Mouse (Mus musculus): ENCODE data around the gene Dmrta1. TPM values are rescaled to one million over a fixed set of nuclear protein-coding genes. Genes with fewer than 3 reads are reported as not detected.

Gene Dmrta1
- 0.34 and 0.37 TPM in 2 replicates for polyA plus RNA-seq (2014; fragmentation: Nextera tagmentation; extraction: Ambion mirVana)

- no peak within 1 kb of the TSS for H3K4me2 ChIP-seq (ENCODE audit: low read depth)
- no peak within 1 kb of the TSS for H3K27ac ChIP-seq (ENCODE audit: low read depth, low read length)
- no peak for DNase-seq (ENCODE audit: low spot score)
- H3K4me3 ChIP-seq (ENCODE audit: low read depth, low read length), result no peak within 1 kb of the TSS
- no peak for ATAC-seq (ENCODE audit: insufficient read depth, low FRiP score, low TSS enrichment)
- 43% methylated on average over 5 of the region's 5 CpGs for WGBS
- no peaks in the 10 kb centered on the region for H3K36me3 ChIP-seq (ENCODE audit: control insufficient read depth, insufficient read depth, low read length)
- H3K4me1 ChIP-seq (ENCODE audit: control insufficient read depth, insufficient read depth, low read length), result no peaks in the 10 kb centered on the region
- no peaks in the 10 kb centered on the region for H3K9me3 ChIP-seq (ENCODE audit: control insufficient read depth, low read length)
- no peaks in the 10 kb centered on the region for H3K27me3 ChIP-seq (ENCODE audit: control insufficient read depth, insufficient read depth, low read length)
- no peak within 1 kb of the TSS for H3K9ac ChIP-seq (ENCODE audit: low read length)
Measured at GRCm38 (mm10) chr4:89679195-89679594, at the start of gene Dmrta1. TSS of gene Dmrta1 (plus strand) at chr4:89679436.

GRCm38 (mm10) chr4:89630374-89631079 is 48.7 kb upstream of the Dmrta1 start:
- WGBS, result 37% methylated on average over 3 of the region's 3 CpGs
- no peak overlapping the region for H3K9ac ChIP-seq (ENCODE audit: low read length)
- no peak overlapping the region for H3K4me3 ChIP-seq (ENCODE audit: low read depth, low read length)
- H3K36me3 ChIP-seq (ENCODE audit: control insufficient read depth, insufficient read depth, low read length), result no peaks in the 10 kb centered on the region
- no peak overlapping the region for H3K27ac ChIP-seq (ENCODE audit: low read depth, low read length)
- DNase-seq (ENCODE audit: low spot score) (no peak), ATAC-seq (ENCODE audit: insufficient read depth, low FRiP score, low TSS enrichment) (no peak)
- no peaks in the 10 kb centered on the region for H3K27me3 ChIP-seq (ENCODE audit: control insufficient read depth, insufficient read depth, low read length)
- H3K9me3 ChIP-seq (ENCODE audit: control insufficient read depth, low read length), result no peaks in the 10 kb centered on the region
- no peak overlapping the region for H3K4me2 ChIP-seq (ENCODE audit: low read depth)
- no peaks in the 10 kb centered on the region for H3K4me1 ChIP-seq (ENCODE audit: control insufficient read depth, insufficient read depth, low read length)

- Histone ChIP-seq H3K4me2 (ENCODE audit: low read depth) (no peak overlapping the region), H3K9ac (ENCODE audit: low read length) (no peak overlapping the region), H3K4me3 (ENCODE audit: low read depth, low read length) (no peak overlapping the region), H3K4me1 (ENCODE audit: control insufficient read depth, insufficient read depth, low read length) (no peaks in the 10 kb centered on the region), H3K9me3 (ENCODE audit: control insufficient read depth, low read length) (no peaks in the 10 kb centered on the region), H3K27ac (ENCODE audit: low read depth, low read length) (no peak overlapping the region), H3K27me3 (ENCODE audit: control insufficient read depth, insufficient read depth, low read length) (no peaks in the 10 kb centered on the region), H3K36me3 (ENCODE audit: control insufficient read depth, insufficient read depth, low read length) (no peaks in the 10 kb centered on the region)
- WGBS, result 65% methylated on average over 6 of the region's 6 CpGs
- no peak for DNase-seq (ENCODE audit: low spot score)
- ATAC-seq (ENCODE audit: insufficient read depth, low FRiP score, low TSS enrichment), result no peak
Measured at GRCm38 (mm10) chr4:89631560-89631959, 47.7 kb upstream of the Dmrta1 start.

- DNase-seq (ENCODE audit: low spot score), result no peak
- no peak overlapping the region for H3K27ac ChIP-seq (ENCODE audit: low read depth, low read length)
- no peaks in the 10 kb centered on the region for H3K4me1 ChIP-seq (ENCODE audit: control insufficient read depth, insufficient read depth, low read length)
- H3K4me2 ChIP-seq (ENCODE audit: low read depth), result no peak overlapping the region
- 53% methylated on average over 6 of the region's 6 CpGs for WGBS
- H3K9me3 ChIP-seq (ENCODE audit: control insufficient read depth, low read length), result no peaks in the 10 kb centered on the region
- no peaks in the 10 kb centered on the region for H3K36me3 ChIP-seq (ENCODE audit: control insufficient read depth, insufficient read depth, low read length)
- no peak overlapping the region for H3K9ac ChIP-seq (ENCODE audit: low read length)
- no peaks in the 10 kb centered on the region for H3K27me3 ChIP-seq (ENCODE audit: control insufficient read depth, insufficient read depth, low read length)
- no peak overlapping the region for H3K4me3 ChIP-seq (ENCODE audit: low read depth, low read length)
- no peak for ATAC-seq (ENCODE audit: insufficient read depth, low FRiP score, low TSS enrichment)
Measured at GRCm38 (mm10) chr4:89638651-89639050, 40.6 kb upstream of the Dmrta1 start.

- H3K36me3 ChIP-seq (ENCODE audit: control insufficient read depth, insufficient read depth, low read length), result no peaks in the 10 kb centered on the region
- H3K27me3 ChIP-seq (ENCODE audit: control insufficient read depth, insufficient read depth, low read length), result no peaks in the 10 kb centered on the region
- ATAC-seq (ENCODE audit: insufficient read depth, low FRiP score, low TSS enrichment) (no peak), DNase-seq (ENCODE audit: low spot score) (no peak)
- H3K27ac ChIP-seq (ENCODE audit: low read depth, low read length), result no peak overlapping the region
- H3K4me1 ChIP-seq (ENCODE audit: control insufficient read depth, insufficient read depth, low read length), result no peaks in the 10 kb centered on the region
- H3K9me3 ChIP-seq (ENCODE audit: control insufficient read depth, low read length), result no peaks in the 10 kb centered on the region
- H3K4me2 ChIP-seq (ENCODE audit: low read depth), result no peak overlapping the region
- no peak overlapping the region for H3K9ac ChIP-seq (ENCODE audit: low read length)
- H3K4me3 ChIP-seq (ENCODE audit: low read depth, low read length), result no peak overlapping the region
- 55% methylated on average over 9 of the region's 9 CpGs for WGBS
Measured at GRCm38 (mm10) chr4:89644235-89645115, 34.8 kb upstream of the Dmrta1 start.

GRCm38 (mm10) chr4:89650352-89651311 is 28.6 kb upstream of the Dmrta1 start:
- Histone ChIP-seq H3K9me3 (ENCODE audit: control insufficient read depth, low read length) (no peaks in the 10 kb centered on the region), H3K36me3 (ENCODE audit: control insufficient read depth, insufficient read depth, low read length) (no peaks in the 10 kb centered on the region), H3K4me2 (ENCODE audit: low read depth) (no peak overlapping the region), H3K9ac (ENCODE audit: low read length) (no peak overlapping the region), H3K27me3 (ENCODE audit: control insufficient read depth, insufficient read depth, low read length) (no peaks in the 10 kb centered on the region), H3K4me3 (ENCODE audit: low read depth, low read length) (no peak overlapping the region), H3K27ac (ENCODE audit: low read depth, low read length) (no peak overlapping the region), H3K4me1 (ENCODE audit: control insufficient read depth, insufficient read depth, low read length) (no peaks in the 10 kb centered on the region)
- WGBS, result 67% methylated on average over 20 of the region's 20 CpGs
- DNase-seq (ENCODE audit: low spot score), result peak; percentile 24
- ATAC-seq (ENCODE audit: insufficient read depth, low FRiP score, low TSS enrichment), result peak; percentile 58

GRCm38 (mm10) chr4:89651312-89651686 is 27.9 kb upstream of the Dmrta1 start:
- DNase-seq (ENCODE audit: low spot score) (no peak), ATAC-seq (ENCODE audit: insufficient read depth, low FRiP score, low TSS enrichment) (no peak)
- Histone ChIP-seq H3K36me3 (ENCODE audit: control insufficient read depth, insufficient read depth, low read length) (no peaks in the 10 kb centered on the region), H3K27me3 (ENCODE audit: control insufficient read depth, insufficient read depth, low read length) (no peaks in the 10 kb centered on the region), H3K4me3 (ENCODE audit: low read depth, low read length) (no peak overlapping the region), H3K9me3 (ENCODE audit: control insufficient read depth, low read length) (no peaks in the 10 kb centered on the region), H3K27ac (ENCODE audit: low read depth, low read length) (no peak overlapping the region), H3K4me2 (ENCODE audit: low read depth) (no peak overlapping the region), H3K4me1 (ENCODE audit: control insufficient read depth, insufficient read depth, low read length) (no peaks in the 10 kb centered on the region), H3K9ac (ENCODE audit: low read length) (no peak overlapping the region)
- 69% methylated on average over 2 of the region's 2 CpGs for WGBS

GRCm38 (mm10) chr4:89651779-89652178 is 27.5 kb upstream of the Dmrta1 start:
- DNase-seq (ENCODE audit: low spot score) (no peak), ATAC-seq (ENCODE audit: insufficient read depth, low FRiP score, low TSS enrichment) (no peak)
- no peaks in the 10 kb centered on the region for H3K36me3 ChIP-seq (ENCODE audit: control insufficient read depth, insufficient read depth, low read length)
- no peaks in the 10 kb centered on the region for H3K27me3 ChIP-seq (ENCODE audit: control insufficient read depth, insufficient read depth, low read length)
- no peaks in the 10 kb centered on the region for H3K9me3 ChIP-seq (ENCODE audit: control insufficient read depth, low read length)
- no peak overlapping the region for H3K27ac ChIP-seq (ENCODE audit: low read depth, low read length)
- no peaks in the 10 kb centered on the region for H3K4me1 ChIP-seq (ENCODE audit: control insufficient read depth, insufficient read depth, low read length)
- no peak overlapping the region for H3K4me3 ChIP-seq (ENCODE audit: low read depth, low read length)
- H3K4me2 ChIP-seq (ENCODE audit: low read depth), result no peak overlapping the region
- 72% methylated on average over 1 of the region's 1 CpGs for WGBS
- no peak overlapping the region for H3K9ac ChIP-seq (ENCODE audit: low read length)

All from neural tube, embryonic 11.5 days (tissue).